Mouse (Mus musculus) bone marrow, adult 2 months (tissue): ENCODE results near the gene Guca1a.

Experiments used
- CTCF ChIP-seq: fragments of 200-500 bp; IDR thresholded peaks from 2 replicates; pipeline ENCODE4 v1.5.1; 2011; ENCODE audit warnings: low read length, control low read depth; ENCODE audit not compliant: control insufficient read depth, insufficient read depth
- POLR2A ChIP-seq: fragments of 200-500 bp; IDR thresholded peaks from 2 replicates; pipeline ENCODE4 v1.6.1; 2011; ENCODE audit warnings: low read depth, mild to moderate bottlenecking, control low read depth, low read length, borderline replicate concordance; ENCODE audit not compliant: control insufficient read depth

- TF ChIP-seq CTCF (no peak), POLR2A (no peak)
Observed at GRCm38 (mm10) chr17:47430815-47431214, 30.4 kb upstream of the Guca1a start.
